Mouse (Mus musculus) retina, embryonic 14.5 days (tissue): ENCODE results near the gene Iqsec1.

Source experiments
- DNase-seq: peaks from one replicate; pipeline ENCODE4 v3.0.0-alpha.2; 2015; ENCODE audit warnings: low spot score

Gene Iqsec1

GRCm38 (mm10) chr6:90703782-90704181 is 284.7 kb downstream of the Iqsec1 start:
- DNase-seq = no peak

- no peak for DNase-seq
These were observed 285.4 kb downstream of the Iqsec1 start for GRCm38 (mm10) chr6:90702837-90703735.

- no peak for DNase-seq
These were observed 286.3 kb downstream of the Iqsec1 start for GRCm38 (mm10) chr6:90702197-90702596.

- DNase-seq = no peak
These were observed 287.1 kb downstream of the Iqsec1 start for GRCm38 (mm10) chr6:90701391-90701790.

GRCm38 (mm10) chr6:90700737-90701136 is 287.7 kb downstream of the Iqsec1 start:
- DNase-seq = no peak

GRCm38 (mm10) chr6:90700068-90700467 is 288.4 kb downstream of the Iqsec1 start:
- no peak for DNase-seq

GRCm38 (mm10) chr6:90698843-90699242 is 289.6 kb downstream of the Iqsec1 start:
- DNase-seq = no peak

GRCm38 (mm10) chr6:90695754-90696153 is 292.7 kb downstream of the Iqsec1 start:
- no peak for DNase-seq

GRCm38 (mm10) chr6:90692404-90692803 is 296.1 kb downstream of the Iqsec1 start:
- DNase-seq = no peak

GRCm38 (mm10) chr6:90691935-90692334 is 296.6 kb downstream of the Iqsec1 start:
- no peak for DNase-seq

GRCm38 (mm10) chr6:90689500-90689899 is 299.0 kb downstream of the Iqsec1 start:
- no peak for DNase-seq

- DNase-seq = no peak
These were observed 299.7 kb downstream of the Iqsec1 start for GRCm38 (mm10) chr6:90688742-90689141.

- DNase-seq = no peak
These were observed 300.5 kb downstream of the Iqsec1 start for GRCm38 (mm10) chr6:90688003-90688402.

- DNase-seq = no peak
These were observed 301.7 kb downstream of the Iqsec1 start for GRCm38 (mm10) chr6:90686812-90687211.

GRCm38 (mm10) chr6:90683831-90684532 is 304.5 kb downstream of the Iqsec1 start:
- no peak for DNase-seq

- DNase-seq = no peak
These were observed 308.1 kb downstream of the Iqsec1 start for GRCm38 (mm10) chr6:90680401-90680800.

- no peak for DNase-seq
These were observed 309.7 kb downstream of the Iqsec1 start for GRCm38 (mm10) chr6:90678759-90679158.

GRCm38 (mm10) chr6:90668693-90669092 is 319.8 kb downstream of the Iqsec1 start:
- no peak for DNase-seq

GRCm38 (mm10) chr6:90663736-90664135 is 324.7 kb downstream of the Iqsec1 start:
- no peak for DNase-seq

GRCm38 (mm10) chr6:90662148-90662547 is 326.3 kb downstream of the Iqsec1 start:
- no peak for DNase-seq

- DNase-seq = no peak
These were observed 327.5 kb downstream of the Iqsec1 start for GRCm38 (mm10) chr6:90661029-90661399.

GRCm38 (mm10) chr6:90660398-90661028 is 328.0 kb downstream of the Iqsec1 start:
- no peak for DNase-seq

GRCm38 (mm10) chr6:90659913-90660312 is 328.6 kb downstream of the Iqsec1 start:
- DNase-seq = no peak
